Mouse (Mus musculus) cerebellum, adult (tissue): ENCODE measurements around the gene Pcx.

ENCODE experiments used
- ATAC-seq: cut with Nextera tagmentation; 2 replicates; pipeline ENCODE4 v1.9.2; 2017; ENCODE audit warnings: mild to moderate bottlenecking, moderate library complexity, mixed read lengths; ENCODE audit not compliant: insufficient number of reproducible peaks, low FRiP score, low TSS enrichment

Gene Pcx

DNA sequence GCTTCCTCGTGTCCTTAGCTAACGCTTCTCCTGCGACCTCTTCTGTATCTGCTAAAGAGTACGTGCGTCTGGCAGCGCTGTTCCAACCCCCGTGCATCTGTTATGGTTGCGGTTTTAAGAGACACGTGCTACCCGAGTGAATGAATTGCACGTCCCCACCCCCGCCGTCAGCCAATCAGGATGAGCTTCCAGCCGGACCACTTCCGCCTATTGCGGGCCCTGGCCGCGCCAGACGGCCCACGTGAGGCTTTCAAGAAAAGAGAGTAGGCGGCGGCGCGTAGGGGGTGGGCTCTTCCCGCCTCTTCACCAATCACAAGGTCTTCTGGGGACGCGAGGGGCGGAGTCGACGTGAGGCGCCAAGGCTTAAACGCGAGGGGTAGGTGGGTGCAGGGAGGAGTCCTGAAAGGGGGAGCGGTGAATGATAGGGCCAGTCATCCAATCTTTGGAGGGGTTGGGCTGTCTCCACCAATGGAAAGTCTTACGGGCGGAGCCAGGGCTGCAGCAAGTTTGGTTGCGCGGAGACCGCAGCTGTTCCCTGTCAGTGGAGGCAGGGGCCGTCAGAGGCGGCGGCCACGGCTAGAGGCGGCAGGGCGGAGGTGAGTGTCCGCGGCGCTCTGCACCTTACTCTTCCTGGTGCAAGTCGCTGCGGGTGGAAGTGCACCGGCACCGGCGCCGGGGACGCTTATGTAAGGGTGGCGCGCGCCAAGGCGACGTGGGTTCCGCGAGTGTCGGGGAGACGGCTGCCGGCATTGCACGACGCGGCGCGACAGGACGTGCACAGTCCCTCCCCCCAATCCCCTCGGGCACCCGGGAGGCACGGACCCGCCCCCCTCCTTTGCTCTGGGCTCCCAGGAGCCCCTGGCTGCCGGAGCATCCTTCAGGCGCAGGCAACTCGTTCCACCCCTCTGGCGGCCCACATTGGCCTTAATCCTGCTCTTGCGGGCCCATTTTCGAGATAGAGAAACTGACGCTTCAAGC, at the start of gene Pcx:
Pcx (plus strand) TSS at position 487 of the 978 bp plus-strand sequence.
- ATAC-seq, result peak; percentile 97

DNA sequence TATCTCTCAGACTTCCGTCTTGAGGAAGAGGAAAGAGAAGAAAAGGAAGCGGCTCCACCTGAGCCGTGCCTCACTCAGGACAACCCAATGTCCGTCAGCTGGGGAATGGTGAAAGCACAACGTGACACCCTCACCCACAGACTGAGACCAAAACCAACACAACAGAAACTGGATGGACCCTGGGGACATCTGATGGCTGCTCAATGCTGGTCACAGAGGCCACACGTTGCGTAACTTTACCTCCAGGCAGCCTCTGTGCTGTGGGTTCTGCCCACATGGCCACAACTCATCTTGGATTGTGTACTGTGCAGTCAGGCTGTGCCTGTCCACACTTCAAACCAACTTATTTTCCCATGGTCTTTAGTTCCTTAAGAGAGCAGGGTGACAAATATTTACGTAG, 48.3 kb upstream of the Pcx start:
- no peak for ATAC-seq

DNA sequence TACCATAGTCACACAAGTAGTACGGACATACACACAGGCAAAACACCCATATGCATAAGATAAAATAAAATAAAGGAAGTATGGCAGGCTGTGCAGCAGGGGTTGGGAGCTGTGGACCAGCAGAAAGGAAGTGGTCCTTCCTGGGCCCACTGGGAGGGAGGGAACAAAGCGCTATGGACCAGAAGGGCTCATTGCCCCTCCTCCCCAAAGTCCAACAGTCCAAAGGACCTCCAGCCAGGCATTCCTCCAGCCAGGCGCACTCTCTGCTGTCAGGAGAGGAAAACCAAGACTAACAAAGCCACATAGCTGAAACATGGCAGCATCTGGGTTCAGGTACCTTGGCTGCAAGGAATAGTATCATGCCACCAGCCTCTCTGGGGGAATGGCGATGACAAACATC, 45.6 kb upstream of the Pcx start:
- no peak for ATAC-seq

DNA sequence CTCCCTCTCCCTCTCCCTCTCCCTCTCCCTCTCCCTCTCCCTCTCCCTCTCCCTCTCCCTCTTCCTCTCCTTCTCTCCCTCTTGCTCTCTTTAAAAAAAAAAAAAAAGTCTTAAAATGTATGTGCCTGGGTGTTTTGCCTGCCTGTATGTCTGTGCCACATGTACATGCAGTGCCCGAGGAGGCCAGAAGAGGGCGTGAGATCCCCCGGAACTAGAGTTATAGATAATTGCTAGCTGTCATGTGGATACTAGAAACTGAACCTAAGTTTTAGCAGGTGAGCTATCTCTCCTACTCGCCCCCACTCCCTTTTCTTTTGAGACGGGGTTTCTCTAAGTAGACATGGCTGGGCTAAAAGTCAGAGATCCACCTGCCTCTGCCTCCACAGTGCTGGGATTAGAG, 41.9 kb upstream of the Pcx start:
- ATAC-seq, result no peak

DNA sequence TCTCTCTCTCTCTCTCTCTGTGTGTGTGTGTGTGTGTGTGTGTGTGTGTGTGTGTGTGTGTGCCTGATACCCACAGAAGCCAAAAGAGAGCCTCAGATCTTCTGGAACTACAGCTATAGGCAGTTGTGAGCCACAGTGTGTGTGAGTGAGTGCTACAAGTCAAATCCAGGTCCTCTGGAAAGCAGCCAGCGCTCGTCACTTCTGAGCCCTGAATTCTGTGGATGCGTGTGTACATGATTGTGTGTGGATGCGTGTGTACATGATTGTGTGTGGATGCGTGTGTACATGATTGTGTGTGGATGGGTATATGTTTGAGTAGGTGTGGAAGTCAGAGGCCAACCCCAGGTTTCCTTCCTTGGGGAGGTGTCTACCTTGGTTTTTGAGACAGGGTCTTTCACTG, 36.7 kb upstream of the Pcx start:
- no peak for ATAC-seq

DNA sequence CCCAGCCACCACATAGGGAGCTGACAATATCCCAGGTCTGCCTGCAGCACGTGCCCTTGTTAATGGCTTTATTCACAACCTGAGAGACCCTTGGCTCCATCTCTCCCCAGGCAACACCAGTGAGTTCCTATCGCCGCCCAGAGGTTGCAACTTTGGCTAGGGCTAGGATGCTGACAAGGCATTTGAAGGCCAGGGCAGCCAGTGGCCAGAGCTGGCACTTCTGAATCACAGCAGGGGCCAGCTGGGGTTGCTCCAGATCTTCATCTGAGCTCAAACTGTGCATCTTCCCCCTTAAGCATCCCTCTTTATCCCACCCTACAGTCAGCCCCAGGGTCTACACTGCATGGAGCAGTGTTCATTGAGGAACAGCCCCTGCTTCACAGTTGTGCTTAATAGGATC, 35.5 kb upstream of the Pcx start:
- no peak for ATAC-seq

DNA sequence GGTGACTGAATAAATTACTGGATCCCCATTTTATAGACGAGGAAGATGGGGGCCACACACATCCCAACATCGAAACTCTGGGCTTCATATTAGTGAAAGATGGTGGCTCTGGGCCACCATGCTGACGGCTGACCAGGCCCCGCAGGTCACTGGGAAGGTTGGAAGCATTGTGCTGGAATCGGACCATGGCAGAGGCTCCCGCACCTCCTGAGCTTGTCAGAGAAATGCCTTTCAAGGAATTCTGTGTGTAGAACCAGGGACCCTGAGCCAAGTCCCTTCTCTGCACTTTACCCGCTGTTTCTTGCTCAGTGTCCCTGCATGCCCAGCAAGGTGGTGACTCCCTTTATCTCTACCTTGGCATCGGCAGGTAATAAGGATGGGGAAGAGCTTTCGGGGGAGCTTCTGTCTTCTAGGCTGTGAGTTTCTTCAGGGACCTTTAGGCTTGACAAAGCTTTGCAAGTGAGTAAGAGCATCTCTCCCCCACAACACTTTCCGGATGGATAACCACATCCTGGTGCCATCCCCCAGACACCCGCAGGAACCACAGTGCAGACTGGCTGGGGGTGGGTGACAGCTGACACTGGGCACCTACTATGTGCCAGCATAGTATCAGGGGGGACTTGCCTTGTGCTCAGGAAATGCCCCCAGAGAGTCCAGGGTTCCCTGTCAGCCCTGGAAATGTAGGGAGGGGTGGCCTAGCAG, 34.9 kb upstream of the Pcx start:
- ATAC-seq, result no peak

DNA sequence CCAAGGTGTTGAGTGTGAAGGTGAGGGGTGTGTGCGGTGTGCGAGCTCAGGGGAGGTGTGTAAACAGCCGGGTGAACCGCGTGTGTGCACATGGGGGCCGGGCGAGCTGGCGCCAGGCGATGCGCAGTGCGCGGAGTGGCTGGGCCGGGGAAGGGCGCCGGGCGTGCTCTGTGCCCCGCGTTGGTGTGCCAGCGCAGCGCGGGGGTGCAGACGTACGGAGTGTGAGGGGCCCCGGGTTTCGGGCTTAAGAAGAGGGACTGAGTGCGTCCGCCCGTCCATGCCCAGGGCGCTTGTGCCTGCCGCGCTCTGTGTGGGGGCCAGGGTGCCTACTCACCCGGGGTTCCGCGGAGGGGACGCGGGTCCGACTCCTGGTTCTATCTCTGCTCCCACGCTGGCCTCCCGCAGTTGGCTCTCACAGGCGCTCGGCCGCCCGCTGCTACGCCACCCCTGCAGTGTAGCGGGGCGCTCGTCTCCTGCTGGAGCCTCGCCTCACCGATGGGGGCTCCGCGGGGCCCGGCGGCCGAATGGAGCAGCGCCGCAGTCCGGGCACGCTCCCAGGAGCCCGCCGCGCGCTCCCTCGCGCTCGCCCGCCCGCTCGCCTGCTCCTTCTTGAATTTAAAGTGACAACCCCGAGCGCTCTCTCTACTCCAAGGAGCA, 33.5 kb upstream of the Pcx start:
- ATAC-seq, result peak; percentile 53; the same call in 1 of the 2 replicates

DNA sequence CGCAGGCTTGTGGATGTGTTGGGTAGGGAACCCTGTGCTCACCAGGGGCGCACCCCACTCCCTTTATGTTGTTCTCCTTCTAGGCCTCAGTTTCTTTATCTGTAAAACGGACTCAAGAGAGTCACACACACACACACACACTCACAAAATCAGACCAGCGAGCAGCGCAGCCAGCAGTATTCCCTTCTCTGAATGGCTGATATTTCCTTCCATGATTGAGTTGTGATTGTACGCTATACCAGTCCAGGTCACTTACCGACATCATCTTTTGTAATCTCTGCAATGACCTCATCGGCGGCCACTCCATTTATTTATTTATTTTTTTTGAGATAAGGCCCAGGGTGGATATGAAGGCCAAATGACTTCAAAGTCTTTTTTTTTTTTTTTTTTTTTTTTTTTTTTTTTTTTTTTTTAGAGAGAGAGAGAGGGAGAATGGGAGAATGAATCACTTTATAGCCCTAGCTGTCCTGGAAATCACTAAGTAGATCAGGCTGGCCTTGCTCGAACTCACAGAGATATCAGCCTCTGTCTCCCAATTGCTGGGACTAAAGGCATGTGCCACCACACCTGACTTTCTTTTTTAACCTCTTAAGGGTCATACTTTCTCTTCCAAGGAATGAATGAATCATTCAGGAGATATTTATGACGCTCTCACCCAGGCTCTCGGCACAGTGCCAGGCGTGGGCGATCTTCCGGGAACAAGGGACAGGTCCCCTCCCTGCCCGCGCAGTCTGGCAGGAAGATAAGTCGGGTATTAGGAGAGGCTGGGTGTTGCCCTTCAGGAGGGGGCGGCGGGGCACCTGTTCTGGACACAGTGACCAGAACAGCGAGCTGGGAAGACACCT, 32.7 kb upstream of the Pcx start, which contains the start of gene Syt12:
Syt12 (minus strand) TSS at position 103 of the 845 bp plus-strand sequence.
- ATAC-seq, result peak; percentile 5; the same call in 1 of the 2 replicates

DNA sequence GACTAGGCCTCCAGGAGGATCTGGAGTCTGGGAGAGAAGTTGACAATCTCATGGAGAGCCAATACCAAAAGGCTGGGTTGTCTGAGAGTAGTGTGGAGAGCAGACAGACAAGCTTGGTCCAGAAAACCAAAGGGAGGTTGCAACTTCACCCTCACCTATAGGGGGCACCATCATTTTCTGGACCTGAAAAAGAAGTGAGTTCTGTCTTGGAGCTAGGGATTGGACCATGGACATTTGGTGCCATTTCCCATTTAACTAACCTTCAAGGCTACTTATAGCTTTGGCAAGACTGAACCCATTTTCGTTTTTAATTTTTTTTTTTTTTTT, 32.1 kb upstream of the Pcx start:
- ATAC-seq, result peak; percentile 37; the same call in 1 of the 2 replicates

DNA sequence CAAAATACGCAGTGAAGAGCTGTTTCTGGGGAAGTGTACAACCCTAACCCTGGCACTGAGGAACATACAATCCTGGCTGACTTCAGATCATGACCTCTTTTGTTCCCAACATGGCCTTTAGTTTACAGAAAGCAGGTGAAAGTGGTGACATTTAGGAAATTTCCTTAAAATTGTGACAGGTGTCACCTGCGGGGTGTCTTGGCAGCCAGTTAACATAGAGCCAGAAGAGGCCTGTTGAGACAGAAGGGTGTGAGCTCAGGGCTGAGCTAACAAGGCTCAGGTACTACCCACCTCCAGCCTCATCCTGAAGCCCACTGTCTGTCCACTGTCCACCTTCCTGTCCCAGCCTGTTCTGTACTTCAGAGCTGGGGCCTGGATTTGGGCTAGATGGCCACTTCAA, 30.2 kb upstream of the Pcx start:
- ATAC-seq, result no peak

DNA sequence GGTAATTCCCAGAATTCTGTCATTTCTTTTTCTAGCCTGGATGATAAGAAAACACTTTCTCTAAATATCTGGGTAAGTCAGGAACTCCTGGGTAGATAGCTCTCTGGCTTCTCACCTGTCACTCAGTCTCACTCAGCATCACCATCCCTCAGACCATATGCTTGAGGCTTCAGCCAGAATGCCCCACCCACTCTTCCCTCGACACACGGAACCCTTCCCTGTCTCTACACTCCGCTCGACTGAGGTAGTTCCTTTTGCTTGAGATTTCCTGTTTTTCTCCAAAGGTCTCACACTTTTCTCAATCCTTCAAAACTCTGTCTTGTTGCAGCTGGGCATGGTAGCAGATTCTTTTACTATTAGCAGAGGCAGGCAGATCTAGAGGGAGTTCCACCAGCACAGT, 28.9 kb upstream of the Pcx start:
- no peak for ATAC-seq

DNA sequence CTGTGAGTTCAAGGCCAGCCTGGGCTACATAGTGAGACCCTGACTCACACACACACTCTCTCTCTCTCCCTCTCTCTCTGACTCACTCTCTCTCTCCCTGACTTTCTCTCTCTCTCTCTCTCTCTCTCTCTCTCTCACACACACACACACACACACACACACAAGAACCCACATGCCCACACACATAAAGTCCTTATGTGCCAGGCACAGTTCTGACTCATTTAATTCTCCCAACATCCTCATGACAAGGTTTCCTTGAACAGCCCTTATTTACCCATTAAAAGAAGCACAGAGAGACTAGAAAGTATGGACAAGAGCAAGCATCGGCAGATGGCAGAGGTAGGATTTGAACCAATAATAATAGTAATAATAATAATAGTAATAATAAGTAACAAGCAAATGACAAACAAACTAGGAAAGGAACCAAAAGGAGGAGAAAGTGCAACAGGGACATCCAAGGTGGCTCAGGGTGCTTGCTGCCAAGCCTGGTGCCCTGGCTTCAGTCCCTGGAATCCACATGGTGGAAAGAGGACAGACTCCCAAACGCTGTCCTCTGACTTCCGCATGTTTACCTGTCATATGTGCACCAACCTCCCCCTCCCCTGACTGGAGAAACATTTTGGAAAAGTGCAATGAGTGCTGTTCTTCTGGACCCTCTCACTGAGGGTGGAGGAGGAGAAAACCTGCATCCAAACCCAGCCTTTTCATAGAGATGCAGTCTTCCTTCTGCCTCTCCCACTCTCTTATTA, 28.0 kb upstream of the Pcx start:
- no peak for ATAC-seq

DNA sequence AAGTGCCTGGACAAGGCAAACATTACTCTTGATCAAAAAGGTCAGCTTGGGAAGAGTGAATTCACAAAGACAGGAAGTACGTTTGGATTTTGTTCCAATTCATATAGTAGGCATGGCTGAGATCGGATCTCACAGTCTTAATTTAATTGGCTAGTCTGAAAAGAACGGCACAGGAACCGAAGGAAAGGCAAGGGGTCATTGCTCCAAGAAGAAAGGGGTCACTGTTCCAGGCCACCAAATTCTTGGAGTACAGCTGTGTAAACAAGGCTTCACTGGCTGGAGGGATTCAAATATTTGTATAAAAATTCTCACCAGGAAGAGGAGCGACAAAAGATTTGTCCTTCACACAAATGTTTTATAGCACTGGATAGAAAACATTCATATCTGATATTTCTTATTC, 25.3 kb upstream of the Pcx start:
- no peak for ATAC-seq

DNA sequence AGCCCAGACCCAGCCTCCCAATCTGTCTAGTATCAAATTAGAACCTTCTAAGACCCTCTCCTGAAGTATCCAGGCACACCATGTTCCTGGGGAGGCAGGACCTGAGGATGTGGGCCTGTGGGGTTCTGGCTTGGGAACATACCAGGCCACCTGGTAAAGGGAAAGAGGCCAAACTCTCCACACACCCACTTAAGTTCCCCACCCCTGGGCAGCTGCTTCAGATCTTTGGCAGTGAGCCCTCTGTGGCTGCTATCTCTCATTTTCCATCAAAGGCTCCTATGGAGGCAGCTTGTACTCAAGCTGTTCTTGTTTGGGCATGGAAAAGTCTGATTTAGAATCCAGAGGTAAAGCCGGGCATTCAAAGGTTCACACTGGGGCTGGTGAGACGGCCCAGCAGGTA, 22.4 kb upstream of the Pcx start:
- ATAC-seq, result no peak

DNA sequence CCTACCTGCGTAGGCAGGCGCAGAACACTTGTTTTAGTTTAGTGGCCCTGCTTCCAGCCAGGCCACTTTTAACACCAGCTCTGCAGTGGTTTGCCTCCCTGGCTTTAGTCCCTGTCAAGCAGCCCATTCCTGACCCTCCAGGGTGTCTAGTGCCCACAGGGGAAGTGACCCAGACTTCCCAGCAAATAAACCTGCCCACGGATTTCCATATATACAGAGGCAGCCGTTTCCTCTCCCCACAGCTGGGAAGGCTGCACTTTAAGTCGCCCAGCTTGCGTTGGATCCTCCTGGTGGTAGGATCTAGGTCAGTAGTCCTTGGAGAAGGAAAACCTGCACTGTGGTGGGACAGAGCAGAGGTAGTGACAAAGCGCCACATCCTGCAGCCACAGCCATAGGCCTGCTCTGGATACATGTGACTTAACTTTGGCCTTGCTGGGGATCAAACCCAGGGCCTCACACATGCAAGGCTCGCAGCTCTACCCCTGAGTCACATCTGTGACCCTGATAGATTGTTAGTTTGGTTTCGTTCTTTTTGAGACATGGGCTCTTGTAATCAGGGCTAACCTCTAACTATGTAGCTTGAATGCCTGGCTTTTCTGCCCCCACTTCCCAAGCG, 19.1 kb upstream of the Pcx start:
- ATAC-seq, result no peak

DNA sequence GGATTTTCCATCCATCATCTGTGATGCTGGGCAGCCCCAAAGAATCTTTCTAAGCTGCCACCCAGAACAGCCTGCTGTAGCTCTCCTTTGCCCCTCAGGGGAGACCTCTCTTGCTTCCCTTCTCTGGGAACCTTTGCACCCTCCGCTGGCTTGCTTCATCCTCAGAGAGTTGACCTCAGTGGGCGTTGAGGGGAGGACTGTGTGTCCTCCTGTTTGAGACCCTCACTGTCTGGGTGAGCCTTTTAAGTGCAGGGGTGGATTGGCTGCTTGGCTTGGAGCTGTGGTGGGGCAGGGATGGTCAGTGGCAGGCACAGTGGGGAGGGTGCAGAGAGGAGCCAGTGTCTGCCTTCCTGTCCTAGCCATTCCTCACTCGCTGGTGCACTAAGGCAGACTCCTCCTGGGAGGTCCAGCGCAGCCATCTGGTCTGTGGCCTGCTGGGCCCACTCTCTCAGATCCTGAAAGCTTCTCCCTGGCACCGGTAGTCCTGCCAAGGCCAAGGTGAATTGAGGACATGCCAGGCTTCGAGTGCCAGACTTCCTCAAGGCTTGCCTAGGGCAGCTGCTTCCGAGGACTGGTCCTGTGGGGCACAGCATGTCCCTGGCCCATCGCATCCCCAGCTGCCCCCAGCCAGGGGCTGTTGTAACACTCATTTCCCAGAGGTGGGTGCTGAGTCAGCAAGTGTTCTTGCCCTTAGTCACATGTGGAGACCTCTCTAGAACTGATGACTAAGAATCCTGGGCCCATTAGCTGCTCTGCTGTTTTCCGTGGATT, 17.6 kb upstream of the Pcx start:
- ATAC-seq, result peak; percentile 86

DNA sequence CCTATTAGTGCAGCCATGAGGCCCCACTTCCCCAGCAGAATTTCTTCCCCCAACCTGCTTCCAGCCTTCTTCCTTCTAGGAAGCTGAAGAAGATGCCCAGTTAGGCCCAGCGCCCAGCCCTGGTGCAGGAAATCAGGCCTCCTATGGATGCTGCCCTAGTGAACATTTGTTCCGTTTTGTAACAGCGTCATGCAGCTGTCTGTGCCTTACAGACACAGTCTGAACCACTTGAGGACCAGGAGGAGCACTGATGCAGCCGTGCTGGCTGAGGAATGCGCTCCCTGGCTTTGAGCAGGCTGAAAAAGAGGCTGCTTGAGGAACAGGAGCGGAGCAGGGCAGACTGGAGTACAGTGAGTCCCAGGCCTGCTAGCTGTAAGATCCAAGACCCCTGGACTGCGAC, 15.6 kb upstream of the Pcx start:
- no peak for ATAC-seq
